Mouse (Mus musculus) heart, embryonic 13.5 days (tissue): ENCODE measurements around the gene Ccr9. TPM values are rescaled to one million over a fixed set of nuclear protein-coding genes. Genes with fewer than 3 reads are reported as not detected.

Source experiments
- ATAC-seq: fragments of 200-750 bp; cut with Nextera tagmentation; 2 replicates; pipeline ENCODE4 v1.8.0; 2017; ENCODE audit warnings: moderate TSS enrichment; ENCODE audit not compliant: insufficient number of reproducible peaks, low FRiP score, low TSS enrichment; ENCODE audit errors: extremely low read depth
- H3K27ac ChIP-seq: fragments of 300-500 bp; sonication (generic); replicated peaks from 2 replicates; pipeline ENCODE4 v1.5.1; 2015; ENCODE audit warnings: moderate library complexity, mild to moderate bottlenecking, inconsistent platforms
- H3K27me3 ChIP-seq: fragments of 300-500 bp; sonication (generic); replicated peaks from 2 replicates; pipeline ENCODE4 v1.6.1; 2015; ENCODE audit warnings: mild to moderate bottlenecking, inconsistent platforms
- H3K36me3 ChIP-seq: fragments of 300-500 bp; sonication (generic); 2 replicates; pipeline ENCODE4 v1.6.1; 2015; ENCODE audit warnings: mild to moderate bottlenecking, inconsistent platforms
- H3K4me1 ChIP-seq: fragments of 300-500 bp; sonication (generic); 2 replicates; pipeline ENCODE4 v1.6.1; 2015; ENCODE audit warnings: inconsistent platforms
- H3K4me2 ChIP-seq: fragments of 300-500 bp; sonication (generic); 2 replicates; pipeline ENCODE4 v1.6.1; 2015; ENCODE audit warnings: inconsistent platforms, mild to moderate bottlenecking, moderate library complexity
- H3K4me3 ChIP-seq: fragments of 300-500 bp; sonication (generic); 2 replicates; pipeline ENCODE4 v1.5.1; 2015; ENCODE audit warnings: moderate library complexity, mild to moderate bottlenecking, inconsistent platforms
- H3K9ac ChIP-seq: fragments of 300-500 bp; sonication (generic); 2 replicates; pipeline ENCODE4 v1.6.1; 2015; ENCODE audit warnings: inconsistent platforms, mild to moderate bottlenecking, moderate library complexity
- H3K9me3 ChIP-seq: fragments of 300-500 bp; sonication (generic); 2 replicates; pipeline ENCODE4 v1.6.1; 2016; ENCODE audit warnings: inconsistent platforms
- WGBS: fragments of 180-500 bp; shearing (Covaris S2); methylation state at CpG from one replicate; pipeline ENCODE4 v1.1.7; 2015; ENCODE audit warnings: mixed read lengths; 5-methylcytosine and 5-hydroxymethylcytosine counted together
- polyA plus RNA-seq: library from polyadenylated mRNA; unstranded; fragments of >200 nt; fragmentation: Nextera tagmentation; extraction: Ambion mirVana; gene quantifications from 2 replicates; pipeline ENCODE4 v1.2.1, GENCODE M21; 2015

Ccr9 gene
- polyA plus RNA-seq, 1 experiment from 2014 or later, result 0.15 TPM

- Histone ChIP-seq H3K9me3 (no peaks in the 10 kb centered on the region), H3K4me3 (no peak overlapping the region), H3K9ac (no peak overlapping the region), H3K4me2 (no peak overlapping the region), H3K27me3 (no peaks in the 10 kb centered on the region), H3K36me3 (peaks cover 56% of the 10 kb centered on the region), H3K4me1 (peaks cover 7% of the 10 kb centered on the region), H3K27ac (no peak overlapping the region)
- no peak for ATAC-seq
- 80% methylated on average over 2 of the region's 2 CpGs for WGBS
Measured at GRCm38 (mm10) chr9:123805241-123805640, 127.0 kb downstream of the Ccr9 start.

- H3K4me3 ChIP-seq, result no peak within 1 kb of the TSS
- no peak within 1 kb of the TSS for H3K4me2 ChIP-seq
- no peak for ATAC-seq
- no peaks in the 10 kb centered on the region for H3K27me3 ChIP-seq
- no peak within 1 kb of the TSS for H3K27ac ChIP-seq
- H3K36me3 ChIP-seq, result peaks cover 56% of the 10 kb centered on the region
- 79% methylated on average over 5 of the region's 5 CpGs for WGBS
- peaks cover 7% of the 10 kb centered on the region for H3K4me1 ChIP-seq
- no peak within 1 kb of the TSS for H3K9ac ChIP-seq
- no peaks in the 10 kb centered on the region for H3K9me3 ChIP-seq
Measured at GRCm38 (mm10) chr9:123806267-123806666, 128.0 kb downstream of the Ccr9 start, which contains the start of gene Cxcr6. Gene Cxcr6, plus strand, starts transcription at chr9:123806475.

- Histone ChIP-seq H3K4me2 (no peak overlapping the region), H3K9me3 (no peaks in the 10 kb centered on the region), H3K27ac (no peak overlapping the region), H3K27me3 (no peaks in the 10 kb centered on the region), H3K4me1 (peaks cover 7% of the 10 kb centered on the region), H3K9ac (no peak overlapping the region), H3K36me3 (peaks cover 60% of the 10 kb centered on the region), H3K4me3 (no peak overlapping the region)
- 40% methylated on average over 7 of the region's 7 CpGs for WGBS
- no peak for ATAC-seq
Measured at GRCm38 (mm10) chr9:123808583-123808982, 130.3 kb downstream of the Ccr9 start.

- H3K9ac ChIP-seq, result no peak overlapping the region
- peaks cover 71% of the 10 kb centered on the region for H3K36me3 ChIP-seq
- H3K4me2 ChIP-seq, result no peak overlapping the region
- H3K4me1 ChIP-seq, result peaks cover 16% of the 10 kb centered on the region
- H3K9me3 ChIP-seq, result no peaks in the 10 kb centered on the region
- no peak for ATAC-seq
- H3K27me3 ChIP-seq, result no peaks in the 10 kb centered on the region
- no peak overlapping the region for H3K4me3 ChIP-seq
- WGBS, result 88% methylated on average over 3 of the region's 3 CpGs
- H3K27ac ChIP-seq, result no peak overlapping the region
Measured at GRCm38 (mm10) chr9:123811831-123812230, 133.6 kb downstream of the Ccr9 start.

- H3K4me2 ChIP-seq, result no peak overlapping the region
- no peak overlapping the region for H3K4me3 ChIP-seq
- WGBS, result 41% methylated on average over 2 of the region's 2 CpGs
- no peak for ATAC-seq
- H3K36me3 ChIP-seq, result peaks cover 96% of the 10 kb centered on the region
- H3K9me3 ChIP-seq, result no peaks in the 10 kb centered on the region
- H3K9ac ChIP-seq, result no peak overlapping the region
- no peaks in the 10 kb centered on the region for H3K27me3 ChIP-seq
- peaks cover 9% of the 10 kb centered on the region for H3K4me1 ChIP-seq
- H3K27ac ChIP-seq, result no peak overlapping the region
Measured at GRCm38 (mm10) chr9:123814326-123814725, 136.1 kb downstream of the Ccr9 start.

GRCm38 (mm10) chr9:123814821-123815220 is 136.6 kb downstream of the Ccr9 start:
- no peak for ATAC-seq
- no peak overlapping the region for H3K9ac ChIP-seq
- 58% methylated on average over 4 of the region's 4 CpGs for WGBS
- H3K9me3 ChIP-seq, result no peaks in the 10 kb centered on the region
- H3K27me3 ChIP-seq, result no peaks in the 10 kb centered on the region
- no peak overlapping the region for H3K27ac ChIP-seq
- H3K36me3 ChIP-seq, result peaks cover 98% of the 10 kb centered on the region
- no peak overlapping the region for H3K4me2 ChIP-seq
- no peak overlapping the region for H3K4me3 ChIP-seq
- peaks cover 8% of the 10 kb centered on the region for H3K4me1 ChIP-seq

GRCm38 (mm10) chr9:123815444-123815843 is 137.2 kb downstream of the Ccr9 start:
- no peak for ATAC-seq
- no peak overlapping the region for H3K27ac ChIP-seq
- H3K4me1 ChIP-seq, result peaks cover 8% of the 10 kb centered on the region
- no peak overlapping the region for H3K4me3 ChIP-seq
- no peaks in the 10 kb centered on the region for H3K27me3 ChIP-seq
- peaks cover 97% of the 10 kb centered on the region for H3K36me3 ChIP-seq
- no peak overlapping the region for H3K4me2 ChIP-seq
- 75% methylated on average over 3 of the region's 3 CpGs for WGBS
- no peak overlapping the region for H3K9ac ChIP-seq
- no peaks in the 10 kb centered on the region for H3K9me3 ChIP-seq

- Histone ChIP-seq H3K27ac (no peak overlapping the region), H3K4me1 (peaks cover 8% of the 10 kb centered on the region), H3K27me3 (no peaks in the 10 kb centered on the region), H3K4me2 (no peak overlapping the region), H3K9me3 (no peaks in the 10 kb centered on the region), H3K36me3 (peaks cover 97% of the 10 kb centered on the region), H3K4me3 (no peak overlapping the region), H3K9ac (no peak overlapping the region)
- 70% methylated on average over 1 of the region's 1 CpGs for WGBS
- no peak for ATAC-seq
Measured at GRCm38 (mm10) chr9:123815996-123816395, 137.8 kb downstream of the Ccr9 start.

- Histone ChIP-seq H3K27ac (no peak overlapping the region), H3K4me2 (no peak overlapping the region), H3K9me3 (no peaks in the 10 kb centered on the region), H3K9ac (no peak overlapping the region), H3K4me3 (no peak overlapping the region), H3K27me3 (no peaks in the 10 kb centered on the region), H3K36me3 (peaks cover 97% of the 10 kb centered on the region), H3K4me1 (peaks cover 8% of the 10 kb centered on the region)
- WGBS, result 90% methylated on average over 2 of the region's 2 CpGs
- no peak for ATAC-seq
Measured at GRCm38 (mm10) chr9:123818601-123819000, 140.4 kb downstream of the Ccr9 start.

- no peaks in the 10 kb centered on the region for H3K27me3 ChIP-seq
- H3K4me2 ChIP-seq, result no peak overlapping the region
- 86% methylated on average over 3 of the region's 3 CpGs for WGBS
- no peak overlapping the region for H3K9ac ChIP-seq
- ATAC-seq, result no peak
- H3K4me1 ChIP-seq, result no peaks in the 10 kb centered on the region
- H3K27ac ChIP-seq, result no peak overlapping the region
- H3K9me3 ChIP-seq, result no peaks in the 10 kb centered on the region
- H3K4me3 ChIP-seq, result no peak overlapping the region
- peaks cover 95% of the 10 kb centered on the region for H3K36me3 ChIP-seq
Measured at GRCm38 (mm10) chr9:123826631-123827030, 148.4 kb downstream of the Ccr9 start.

- H3K27ac ChIP-seq, result no peak overlapping the region
- H3K4me1 ChIP-seq, result no peaks in the 10 kb centered on the region
- peaks cover 90% of the 10 kb centered on the region for H3K36me3 ChIP-seq
- H3K9me3 ChIP-seq, result no peaks in the 10 kb centered on the region
- no peak for ATAC-seq
- no peak overlapping the region for H3K9ac ChIP-seq
- H3K4me3 ChIP-seq, result no peak overlapping the region
- H3K27me3 ChIP-seq, result no peaks in the 10 kb centered on the region
- 83% methylated on average over 4 of the region's 4 CpGs for WGBS
- H3K4me2 ChIP-seq, result no peak overlapping the region
Measured at GRCm38 (mm10) chr9:123828916-123829315, 150.7 kb downstream of the Ccr9 start.
